Mouse (Mus musculus): Measurements from ENCODE around the gene Fam98b. TPM values are rescaled to one million over a fixed set of nuclear protein-coding genes. Genes with fewer than 3 reads are reported as not detected.

The Fam98b gene
- 7.6 and 11.1 TPM in 2 replicates for polyA plus RNA-seq (2014; fragmentation: Nextera tagmentation; extraction: Ambion mirVana)

GRCm38 (mm10) chr2:117249255-117250000, at the start of gene Fam98b:
Gene Fam98b (plus strand): TSS chr2:117249739.
- no peaks in the 10 kb centered on the region for H3K4me1 ChIP-seq (ENCODE audit: control insufficient read depth, insufficient read depth, low read length)
- peaks cover 3% of the 10 kb centered on the region; the same call in 1 of the 2 replicates for H3K36me3 ChIP-seq (ENCODE audit: control insufficient read depth, insufficient read depth, low read length)
- ATAC-seq (ENCODE audit: insufficient number of reproducible peaks, low FRiP score, low TSS enrichment, low read depth) (peak; percentile 90), DNase-seq (ENCODE audit: low spot score) (peak; percentile 97)
- no peak within 1 kb of the TSS; the same call in 1 of the 2 replicates for H3K27ac ChIP-seq (replicated peaks; ENCODE audit: low read depth, low read length)
- under 1% methylated on average over 33 of the region's 33 CpGs for WGBS
- peak within 1 kb of the TSS; percentile 60 for H3K4me2 ChIP-seq (ENCODE audit: low read depth, severe bottlenecking)
- no peaks in the 10 kb centered on the region for H3K9me3 ChIP-seq (ENCODE audit: control insufficient read depth, low read length)
- peak within 1 kb of the TSS; percentile 79 for H3K4me3 ChIP-seq (ENCODE audit: low read depth, low read length)
- peak within 1 kb of the TSS; percentile 96 for H3K9ac ChIP-seq (ENCODE audit: low read length)
- no peaks in the 10 kb centered on the region for H3K27me3 ChIP-seq (ENCODE audit: control insufficient read depth, insufficient read depth, low read length)

GRCm38 (mm10) chr2:117200869-117201338, 48.6 kb upstream of the Fam98b start:
- Histone ChIP-seq H3K4me1 (ENCODE audit: control insufficient read depth, insufficient read depth, low read length) (0 out of 2 replicates have a peak, but pooled peaks cover 7% of the 10 kb centered on the region), H3K36me3 (ENCODE audit: control insufficient read depth, insufficient read depth, low read length) (no peaks in the 10 kb centered on the region), H3K4me2 (ENCODE audit: low read depth, severe bottlenecking) (no peak overlapping the region), H3K27ac (replicated peaks; ENCODE audit: low read depth, low read length) (no peak overlapping the region), H3K9me3 (ENCODE audit: control insufficient read depth, low read length) (no peaks in the 10 kb centered on the region), H3K27me3 (ENCODE audit: control insufficient read depth, insufficient read depth, low read length) (no peaks in the 10 kb centered on the region), H3K4me3 (ENCODE audit: low read depth, low read length) (no peak overlapping the region), H3K9ac (ENCODE audit: low read length) (no peak overlapping the region)
- WGBS = 63% methylated on average over 9 of the region's 9 CpGs
- DNase-seq (ENCODE audit: low spot score) (no peak), ATAC-seq (ENCODE audit: insufficient number of reproducible peaks, low FRiP score, low TSS enrichment, low read depth) (no peak)

GRCm38 (mm10) chr2:117203350-117203749, 46.2 kb upstream of the Fam98b start:
- DNase-seq (ENCODE audit: low spot score) = no peak
- Histone ChIP-seq H3K4me2 (ENCODE audit: low read depth, severe bottlenecking) (no peak overlapping the region), H3K27me3 (ENCODE audit: control insufficient read depth, insufficient read depth, low read length) (no peaks in the 10 kb centered on the region), H3K36me3 (ENCODE audit: control insufficient read depth, insufficient read depth, low read length) (no peaks in the 10 kb centered on the region), H3K9ac (ENCODE audit: low read length) (no peak overlapping the region), H3K4me1 (ENCODE audit: control insufficient read depth, insufficient read depth, low read length) (0 out of 2 replicates have a peak, but pooled peaks cover 2% of the 10 kb centered on the region), H3K4me3 (ENCODE audit: low read depth, low read length) (no peak overlapping the region), H3K9me3 (ENCODE audit: control insufficient read depth, low read length) (no peaks in the 10 kb centered on the region), H3K27ac (replicated peaks; ENCODE audit: low read depth, low read length) (no peak overlapping the region)
- no peak for ATAC-seq (ENCODE audit: insufficient number of reproducible peaks, low FRiP score, low TSS enrichment, low read depth)
- 89% methylated on average over 5 of the region's 5 CpGs for whole genome bisulfite sequencing

GRCm38 (mm10) chr2:117204534-117204933, 45.0 kb upstream of the Fam98b start:
- no peaks in the 10 kb centered on the region for H3K36me3 ChIP-seq (ENCODE audit: control insufficient read depth, insufficient read depth, low read length)
- no peak overlapping the region for H3K27ac ChIP-seq (replicated peaks; ENCODE audit: low read depth, low read length)
- H3K9me3 ChIP-seq (ENCODE audit: control insufficient read depth, low read length) = no peaks in the 10 kb centered on the region
- H3K27me3 ChIP-seq (ENCODE audit: control insufficient read depth, insufficient read depth, low read length) = no peaks in the 10 kb centered on the region
- ATAC-seq (ENCODE audit: insufficient number of reproducible peaks, low FRiP score, low TSS enrichment, low read depth) (no peak), DNase-seq (ENCODE audit: low spot score) (no peak)
- H3K4me2 ChIP-seq (ENCODE audit: low read depth, severe bottlenecking) = no peak overlapping the region
- 70% methylated on average over 3 of the region's 3 CpGs for WGBS
- H3K4me3 ChIP-seq (ENCODE audit: low read depth, low read length) = no peak overlapping the region
- no peak overlapping the region for H3K9ac ChIP-seq (ENCODE audit: low read length)
- H3K4me1 ChIP-seq (ENCODE audit: control insufficient read depth, insufficient read depth, low read length) = 0 out of 2 replicates have a peak, but pooled peaks cover 2% of the 10 kb centered on the region

GRCm38 (mm10) chr2:117205066-117205465, 44.5 kb upstream of the Fam98b start:
- no peaks in the 10 kb centered on the region for H3K27me3 ChIP-seq (ENCODE audit: control insufficient read depth, insufficient read depth, low read length)
- WGBS = 90% methylated on average over 6 of the region's 6 CpGs
- H3K36me3 ChIP-seq (ENCODE audit: control insufficient read depth, insufficient read depth, low read length) = no peaks in the 10 kb centered on the region
- 0 out of 2 replicates have a peak, but pooled peaks cover 2% of the 10 kb centered on the region for H3K4me1 ChIP-seq (ENCODE audit: control insufficient read depth, insufficient read depth, low read length)
- ATAC-seq (ENCODE audit: insufficient number of reproducible peaks, low FRiP score, low TSS enrichment, low read depth) (no peak), DNase-seq (ENCODE audit: low spot score) (no peak)
- H3K4me2 ChIP-seq (ENCODE audit: low read depth, severe bottlenecking) = no peak overlapping the region
- no peaks in the 10 kb centered on the region for H3K9me3 ChIP-seq (ENCODE audit: control insufficient read depth, low read length)
- H3K9ac ChIP-seq (ENCODE audit: low read length) = no peak overlapping the region
- H3K4me3 ChIP-seq (ENCODE audit: low read depth, low read length) = no peak overlapping the region
- H3K27ac ChIP-seq (replicated peaks; ENCODE audit: low read depth, low read length) = no peak overlapping the region

- Histone ChIP-seq H3K4me1 (ENCODE audit: control insufficient read depth, insufficient read depth, low read length) (peaks cover 7% of the 10 kb centered on the region; the same call in 1 of the 2 replicates), H3K4me2 (ENCODE audit: low read depth, severe bottlenecking) (peak overlapping the region; percentile 17), H3K4me3 (ENCODE audit: low read depth, low read length) (no peak overlapping the region), H3K9ac (ENCODE audit: low read length) (0 out of 2 replicates have a peak overlapping the region, but pooled peaks have one; percentile 7), H3K27ac (replicated peaks; ENCODE audit: low read depth, low read length) (peak overlapping the region; percentile 56; the same call in 1 of the 2 replicates), H3K36me3 (ENCODE audit: control insufficient read depth, insufficient read depth, low read length) (no peaks in the 10 kb centered on the region), H3K27me3 (ENCODE audit: control insufficient read depth, insufficient read depth, low read length) (no peaks in the 10 kb centered on the region), H3K9me3 (ENCODE audit: control insufficient read depth, low read length) (no peaks in the 10 kb centered on the region)
- ATAC-seq (ENCODE audit: insufficient number of reproducible peaks, low FRiP score, low TSS enrichment, low read depth) (peak; percentile 96), DNase-seq (ENCODE audit: low spot score) (peak; percentile 67)
- WGBS = 8% methylated on average over 6 of the region's 6 CpGs
Observed at GRCm38 (mm10) chr2:117210416-117211085, 39.0 kb upstream of the Fam98b start.

GRCm38 (mm10) chr2:117216152-117216551, 33.4 kb upstream of the Fam98b start:
- Histone ChIP-seq H3K9me3 (ENCODE audit: control insufficient read depth, low read length) (no peaks in the 10 kb centered on the region), H3K27ac (replicated peaks; ENCODE audit: low read depth, low read length) (no peak overlapping the region), H3K9ac (ENCODE audit: low read length) (no peak overlapping the region), H3K27me3 (ENCODE audit: control insufficient read depth, insufficient read depth, low read length) (no peaks in the 10 kb centered on the region), H3K4me1 (ENCODE audit: control insufficient read depth, insufficient read depth, low read length) (no peaks in the 10 kb centered on the region), H3K4me2 (ENCODE audit: low read depth, severe bottlenecking) (no peak overlapping the region), H3K4me3 (ENCODE audit: low read depth, low read length) (no peak overlapping the region), H3K36me3 (ENCODE audit: control insufficient read depth, insufficient read depth, low read length) (no peaks in the 10 kb centered on the region)
- no peak for DNase-seq (ENCODE audit: low spot score)
- ATAC-seq (ENCODE audit: insufficient number of reproducible peaks, low FRiP score, low TSS enrichment, low read depth) = no peak
- 62% methylated on average over 2 of the region's 2 CpGs for WGBS

GRCm38 (mm10) chr2:117217695-117218216, 31.8 kb upstream of the Fam98b start:
- 21% methylated on average over 15 of the region's 15 CpGs for WGBS
- no peaks in the 10 kb centered on the region for H3K9me3 ChIP-seq (ENCODE audit: control insufficient read depth, low read length)
- no peaks in the 10 kb centered on the region for H3K36me3 ChIP-seq (ENCODE audit: control insufficient read depth, insufficient read depth, low read length)
- ATAC-seq (ENCODE audit: insufficient number of reproducible peaks, low FRiP score, low TSS enrichment, low read depth) = peak; percentile 65; the same call in 1 of the 2 replicates
- no peak overlapping the region for H3K9ac ChIP-seq (ENCODE audit: low read length)
- no peaks in the 10 kb centered on the region for H3K27me3 ChIP-seq (ENCODE audit: control insufficient read depth, insufficient read depth, low read length)
- no peaks in the 10 kb centered on the region for H3K4me1 ChIP-seq (ENCODE audit: control insufficient read depth, insufficient read depth, low read length)
- no peak overlapping the region for H3K27ac ChIP-seq (replicated peaks; ENCODE audit: low read depth, low read length)
- DNase-seq (ENCODE audit: low spot score) = no peak
- H3K4me3 ChIP-seq (ENCODE audit: low read depth, low read length) = no peak overlapping the region
- H3K4me2 ChIP-seq (ENCODE audit: low read depth, severe bottlenecking) = peak overlapping the region; percentile 2; the same call in 1 of the 2 replicates

Measured in limb, embryonic 11.5 days (tissue).